8 mouse cellular contexts compared by ENCODE assay signal in genomic region chr3:88532689-88533511, GRCm38 (mm10). TPM values are rescaled to one million over a fixed set of nuclear protein-coding genes. Genes with fewer than 3 reads are reported as not detected.
DNase-seq lines count a peak whose midpoint lies in the region; ATAC-seq and TF ChIP-seq lines count a peak whose summit lies in the region.

No protein-coding gene starts in this region.

- peaks cover 66% of the 10 kb centered on the region for H3K4me1 ChIP-seq in heart, embryonic 11.5 days (ENCODE audit: control insufficient read depth, insufficient read depth, low read length)
- H3K4me1 ChIP-seq in G1E (ENCODE audit: insufficient read depth, low read depth, low read length): peaks cover 76% of the 10 kb centered on the region
- H3K4me1 ChIP-seq in forebrain, embryonic 10.5 days: peaks cover 82% of the 10 kb centered on the region

- peak overlapping the region; percentile 70 for H3K4me3 ChIP-seq in heart, embryonic 11.5 days (ENCODE audit: low read depth, low read length)
- H3K4me3 ChIP-seq in G1E (ENCODE audit: low read depth, low read length) (peak overlapping the region; percentile 77), myocyte (peak overlapping the region; percentile 97)
- peak overlapping the region; percentile 93 for H3K4me3 ChIP-seq in forebrain, embryonic 10.5 days

- peak overlapping the region; percentile 85 for H3K4me2 ChIP-seq in heart, embryonic 11.5 days
- peak overlapping the region; percentile 87 for H3K4me2 ChIP-seq in myocyte (ENCODE audit: low read depth)

- under 1% methylated on average over 34 of the region's 40 CpGs for WGBS in heart, embryonic 11.5 days (ENCODE audit: insufficient replicate concordance)
- 0% methylated on average over 40 of the region's 40 CpGs for WGBS in forebrain, embryonic 10.5 days

- TF ChIP-seq CTCF in G1E (IDR thresholded peaks at IDR 0.05; ENCODE audit: low read depth, low read length): no peak

- peak; percentile 52 for TF ChIP-seq POLR2A in myocyte (IDR thresholded peaks at IDR 0.05; ENCODE audit: insufficient read length, low read depth)

- no peaks in the 10 kb centered on the region for H3K27me3 ChIP-seq in heart, embryonic 11.5 days (ENCODE audit: control insufficient read depth, insufficient read depth, low read length)
- H3K27me3 ChIP-seq in G1E (ENCODE audit: insufficient read depth, low read length): peaks cover 3% of the 10 kb centered on the region; the same call in 1 of the 2 replicates
- no peaks in the 10 kb centered on the region for H3K27me3 ChIP-seq in forebrain, embryonic 10.5 days (ENCODE audit: poor library complexity, severe bottlenecking)
- H3K27me3 ChIP-seq in myocyte (ENCODE audit: control insufficient read depth, insufficient read depth, insufficient read length): no peaks in the 10 kb centered on the region

- peaks cover 12% of the 10 kb centered on the region for H3K36me3 ChIP-seq in heart, embryonic 11.5 days (ENCODE audit: control insufficient read depth, insufficient read depth, low read length)
- H3K36me3 ChIP-seq in G1E (replicated peaks): peaks cover 38% of the 10 kb centered on the region
- H3K36me3 ChIP-seq in forebrain, embryonic 10.5 days (replicated peaks): peaks cover 44% of the 10 kb centered on the region
- no peaks in the 10 kb centered on the region for H3K36me3 ChIP-seq in myocyte (ENCODE audit: control insufficient read depth, insufficient read depth)

- peaks cover 45% of the 10 kb centered on the region for H3K79me2 ChIP-seq in myocyte (ENCODE audit: control insufficient read depth, insufficient read depth)

- H3ac ChIP-seq in myocyte (ENCODE audit: control insufficient read depth, insufficient read length): peak overlapping the region; percentile 72

- H3K9ac ChIP-seq in heart, embryonic 11.5 days (ENCODE audit: low read depth, low read length): peak overlapping the region; percentile 98

- peak overlapping the region; percentile 95 for H3K27ac ChIP-seq in heart, embryonic 11.5 days (ENCODE audit: low read depth, low read length)
- H3K27ac ChIP-seq in forebrain, embryonic 10.5 days: peak overlapping the region; percentile 99

- no peak for DNase-seq in heart, adult 9 months (ENCODE audit: low spot score in 2 of 2)
- DNase-seq in G1E (ENCODE audit: low spot score): no peak
- peak; percentile 77 for DNase-seq in forebrain, embryonic 10.5 days (ENCODE audit: extremely low spot score, low spot score)
- peak; percentile 70 to 74 for DNase-seq in kidney, postnatal 4 days
- no peak for DNase-seq in urinary bladder, adult 18-20 months (ENCODE audit: low spot score in 2 of 2)

- no peaks in the 10 kb centered on the region for H3K9me3 ChIP-seq in heart, embryonic 11.5 days (replicated peaks; ENCODE audit: control insufficient read depth, low read length)
- no peaks in the 10 kb centered on the region for H3K9me3 ChIP-seq in G1E (replicated peaks)
- H3K9me3 ChIP-seq in forebrain, embryonic 10.5 days: no peaks in the 10 kb centered on the region

- no peak for ATAC-seq in heart, embryonic 11.5 days (replicated peaks; ENCODE audit: insufficient number of reproducible peaks, low FRiP score, low TSS enrichment)
- no peak for ATAC-seq in G1E (ENCODE audit: extremely low read depth, insufficient number of reproducible peaks, low FRiP score, poor library complexity, severe bottlenecking)
- no peak for ATAC-seq in megakaryocyte-erythroid progenitor cell, adult 5-6 weeks (replicated peaks; ENCODE audit: low FRiP score, low TSS enrichment, poor library complexity, severe bottlenecking)

TF ChIP-seq in myocyte, 11 proteins besides CTCF, POLR2A, EP300 and RAD21:
- TF ChIP-seq POLR2AphosphoS2 (IDR thresholded peaks at IDR 0.05; ENCODE audit: insufficient read length, low read depth): peak; percentile 53
- no peak for TF ChIP-seq MYOG (IDR thresholded peaks at IDR 0.05; ENCODE audit: control insufficient read depth in 1 of 3, insufficient read depth in 1 of 3, insufficient read length in 2 of 3, low read depth in 2 of 3)

RNA-seq across cellular contexts. Expression of gene Mex3a, which starts 0.7 kb away (rescaled TPM):
- 16.5 and 16.9 TPM in 2 replicates for polyA plus RNA-seq in heart, embryonic 11.5 days (2014; fragmentation: Nextera tagmentation; extraction: Ambion mirVana)
- total RNA-seq in G1E (2014; fragmentation: Nextera tagmentation) (6.2 and 8.2 TPM in 2 replicates), G1E (2017) (1.7 and 2.0 TPM in 2 replicates)
- polyA plus RNA-seq in G1E (2012) (9.0 and 9.6 TPM in 2 replicates), myocyte (2012; fragmentation: generic; extraction: Trizol) (8.1 TPM)
- 27.4 and 28.6 TPM in 2 replicates for polyA plus RNA-seq in forebrain, embryonic 10.5 days (2016; fragmentation: Nextera tagmentation; extraction: Ambion mirVana)
- total RNA-seq in megakaryocyte-erythroid progenitor cell, adult 5-6 weeks (2014; fragmentation: Nextera tagmentation): 5.4 and 5.6 TPM in 2 replicates
- 3.3 and 7.8 TPM in 2 replicates for total RNA-seq in megakaryocyte-erythroid progenitor cell, adult 5-6 weeks (2017)

RNA-seq across cellular contexts. Expression of gene Rab25, which starts 15.2 kb away (rescaled TPM):
- polyA plus RNA-seq in heart, embryonic 11.5 days (2014; fragmentation: Nextera tagmentation; extraction: Ambion mirVana): 0.21 TPM in 1 of 2 replicates, not detected in the other
- total RNA-seq in G1E (2014; fragmentation: Nextera tagmentation): 1.6 and 4.5 TPM in 2 replicates
- 0.35 TPM in 1 of 2 replicates, not detected in the other for total RNA-seq in G1E (2017)
- 0.67 and 0.88 TPM in 2 replicates for polyA plus RNA-seq in G1E (2012)
- polyA plus RNA-seq in forebrain, embryonic 10.5 days (2016; fragmentation: Nextera tagmentation; extraction: Ambion mirVana): 2.8 and 4.0 TPM in 2 replicates
- polyA plus RNA-seq in myocyte (2012; fragmentation: generic; extraction: Trizol): 0.13 TPM
- not detected in 2 replicates for total RNA-seq in megakaryocyte-erythroid progenitor cell, adult 5-6 weeks (2014; fragmentation: Nextera tagmentation)
- 0.14 TPM in 1 of 2 replicates, not detected in the other for total RNA-seq in megakaryocyte-erythroid progenitor cell, adult 5-6 weeks (2017)

RNA-seq across cellular contexts. Expression of gene Lamtor2, which starts 20.0 kb away (rescaled TPM):
- polyA plus RNA-seq in heart, embryonic 11.5 days (2014; fragmentation: Nextera tagmentation; extraction: Ambion mirVana): 86.9 and 110 TPM in 2 replicates
- 44.7 and 64.5 TPM in 2 replicates for total RNA-seq in G1E (2014; fragmentation: Nextera tagmentation)
- total RNA-seq in G1E (2017): 97.5 and 98.0 TPM in 2 replicates
- polyA plus RNA-seq in G1E (2012): 96.1 and 182 TPM in 2 replicates
- polyA plus RNA-seq in forebrain, embryonic 10.5 days (2016; fragmentation: Nextera tagmentation; extraction: Ambion mirVana): 172 and 174 TPM in 2 replicates
- 165 TPM for polyA plus RNA-seq in myocyte (2012; fragmentation: generic; extraction: Trizol)
- 36.4 and 68.6 TPM in 2 replicates for total RNA-seq in megakaryocyte-erythroid progenitor cell, adult 5-6 weeks (2014; fragmentation: Nextera tagmentation)
- total RNA-seq in megakaryocyte-erythroid progenitor cell, adult 5-6 weeks (2017): 57.0 and 87.8 TPM in 2 replicates

RNA-seq across cellular contexts. Expression of gene Ubqln4, which starts 20.7 kb away (rescaled TPM):
- 48.8 and 49.5 TPM in 2 replicates for polyA plus RNA-seq in heart, embryonic 11.5 days (2014; fragmentation: Nextera tagmentation; extraction: Ambion mirVana)
- total RNA-seq in G1E (2014; fragmentation: Nextera tagmentation) (63.4 and 67.4 TPM in 2 replicates), G1E (2017) (39.6 and 40.6 TPM in 2 replicates)
- polyA plus RNA-seq in G1E (2012) (73.7 and 81.2 TPM in 2 replicates), myocyte (2012; fragmentation: generic; extraction: Trizol) (44.9 TPM)
- 73.4 and 77.4 TPM in 2 replicates for polyA plus RNA-seq in forebrain, embryonic 10.5 days (2016; fragmentation: Nextera tagmentation; extraction: Ambion mirVana)
- total RNA-seq in megakaryocyte-erythroid progenitor cell, adult 5-6 weeks (2014; fragmentation: Nextera tagmentation): 72.3 and 94.1 TPM in 2 replicates
- total RNA-seq in megakaryocyte-erythroid progenitor cell, adult 5-6 weeks (2017): 52.5 and 56.0 TPM in 2 replicates

RNA-seq across cellular contexts. Expression of gene Lmna, which starts 23.1 kb away (rescaled TPM):
- 78.2 and 82.0 TPM in 2 replicates for polyA plus RNA-seq in heart, embryonic 11.5 days (2014; fragmentation: Nextera tagmentation; extraction: Ambion mirVana)
- 69.3 and 72.1 TPM in 2 replicates for total RNA-seq in G1E (2014; fragmentation: Nextera tagmentation)
- 96.4 and 98.2 TPM in 2 replicates for total RNA-seq in G1E (2017)
- 336 and 381 TPM in 2 replicates for polyA plus RNA-seq in G1E (2012)
- polyA plus RNA-seq in forebrain, embryonic 10.5 days (2016; fragmentation: Nextera tagmentation; extraction: Ambion mirVana): 11.6 and 11.8 TPM in 2 replicates
- 954 TPM for polyA plus RNA-seq in myocyte (2012; fragmentation: generic; extraction: Trizol)
- 43.0 and 61.7 TPM in 2 replicates for total RNA-seq in megakaryocyte-erythroid progenitor cell, adult 5-6 weeks (2014; fragmentation: Nextera tagmentation)
- total RNA-seq in megakaryocyte-erythroid progenitor cell, adult 5-6 weeks (2017): 49.4 and 66.7 TPM in 2 replicates

Comparison
In these comparisons a context has a peak if more than half of its experiments do, and no peak if none do; other contexts are left out.
1. DNase-seq: peak in forebrain, embryonic 10.5 days (single experiment) and kidney, postnatal 4 days (2 of 2); none in heart, adult 9 months (0 of 2), G1E (single experiment) and urinary bladder, adult 18-20 months (0 of 2).
2. Peak in every context shown above with its lines, with median percentiles within 50 percentile points of each other: H3K4me3 ChIP-seq.